Mouse (Mus musculus) neural tube, embryonic 15.5 days (tissue): ENCODE measurements around the gene Adamts14. TPM values are rescaled to one million over a fixed set of nuclear protein-coding genes. Genes with fewer than 3 reads are reported as not detected.

Source experiments
- ATAC-seq: fragments of 200-750 bp; cut with Nextera tagmentation; 2 replicates; pipeline ENCODE4 v1.8.0; 2017; ENCODE audit warnings: mild to moderate bottlenecking, moderate TSS enrichment, moderate library complexity; ENCODE audit not compliant: low FRiP score
- H3K27ac ChIP-seq: fragments of 300-500 bp; sonication (generic); replicated peaks from 2 replicates; pipeline ENCODE4 v1.5.1; 2015; ENCODE audit warnings: mild to moderate bottlenecking, inconsistent platforms
- H3K27me3 ChIP-seq: fragments of 300-500 bp; sonication (generic); replicated peaks from 2 replicates; pipeline ENCODE4 v1.6.1; 2015; ENCODE audit warnings: inconsistent platforms
- H3K36me3 ChIP-seq: fragments of 300-500 bp; sonication (generic); 2 replicates; pipeline ENCODE4 v1.6.1; 2015; ENCODE audit warnings: inconsistent platforms
- H3K4me1 ChIP-seq: fragments of 300-500 bp; sonication (generic); 2 replicates; pipeline ENCODE4 v1.6.1; 2015; ENCODE audit warnings: inconsistent platforms
- H3K4me2 ChIP-seq: fragments of 300-500 bp; sonication (generic); 2 replicates; pipeline ENCODE4 v1.6.1; 2015; ENCODE audit warnings: inconsistent platforms, mild to moderate bottlenecking, moderate library complexity
- H3K4me3 ChIP-seq: fragments of 300-500 bp; sonication (generic); replicated peaks from 2 replicates; pipeline ENCODE4 v1.5.1; 2015; ENCODE audit warnings: mild to moderate bottlenecking, inconsistent platforms
- H3K9ac ChIP-seq: fragments of 300-500 bp; sonication (generic); replicated peaks from 2 replicates; pipeline ENCODE4 v1.6.1; 2015; ENCODE audit warnings: mild to moderate bottlenecking, inconsistent platforms
- H3K9me3 ChIP-seq: fragments of 300-500 bp; sonication (generic); replicated peaks from 2 replicates; pipeline ENCODE4 v1.6.1; 2016; ENCODE audit warnings: inconsistent platforms
- WGBS: fragments of 180-500 bp; shearing (Covaris S2); methylation state at CpG from one replicate; pipeline ENCODE4 v1.1.7; 2015; ENCODE audit warnings: mixed read lengths; 5-methylcytosine and 5-hydroxymethylcytosine counted together
- polyA plus RNA-seq: library from polyadenylated mRNA; unstranded; fragments of >200 nt; fragmentation: Nextera tagmentation; extraction: Ambion mirVana; gene quantifications from 2 replicates; pipeline ENCODE4 v1.2.1, GENCODE M21; 2015

The Adamts14 gene
- polyA plus RNA-seq, 1 experiment from 2014 or later = 0.54 TPM

GRCm38 (mm10) chr10:61219318-61219717 is 53.9 kb downstream of the Adamts14 start:
- Histone ChIP-seq H3K27ac (no peak overlapping the region), H3K9ac (no peak overlapping the region), H3K4me1 (no peaks in the 10 kb centered on the region), H3K27me3 (no peaks in the 10 kb centered on the region), H3K9me3 (no peaks in the 10 kb centered on the region), H3K4me2 (no peak overlapping the region), H3K36me3 (no peaks in the 10 kb centered on the region), H3K4me3 (no peak overlapping the region)
- WGBS = over 99% methylated on average over 4 of the region's 4 CpGs
- no peak for ATAC-seq

DNA sequence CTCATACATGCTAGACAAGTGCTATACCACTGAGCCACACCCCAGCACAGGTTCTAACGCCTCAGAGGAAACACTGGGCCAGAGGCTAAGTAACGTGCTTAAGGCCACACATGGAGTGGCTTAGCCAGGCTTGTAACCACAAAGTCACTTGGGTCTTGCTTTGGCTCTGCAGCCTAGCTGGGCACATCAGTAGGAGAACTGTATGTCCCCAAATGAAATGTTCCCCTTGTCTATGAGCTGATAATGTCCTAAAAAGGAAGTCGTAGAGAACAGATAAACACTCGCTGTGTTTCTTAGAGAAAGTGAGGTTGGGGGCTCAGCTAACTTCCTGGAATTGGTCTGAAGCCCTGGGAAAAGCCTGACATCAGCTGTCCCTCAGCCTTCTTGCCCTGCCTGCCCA is 57.1 kb downstream of the Adamts14 start:
- no peaks in the 10 kb centered on the region for H3K36me3 ChIP-seq
- H3K27me3 ChIP-seq = 0 out of 2 replicates have a peak, but pooled peaks cover 5% of the 10 kb centered on the region
- ATAC-seq = no peak
- peaks cover 5% of the 10 kb centered on the region; the same call in 1 of the 2 replicates for H3K4me1 ChIP-seq
- no peaks in the 10 kb centered on the region for H3K9me3 ChIP-seq
- H3K4me3 ChIP-seq = no peak overlapping the region
- 92% methylated on average over 4 of the region's 4 CpGs for WGBS
- no peak overlapping the region for H3K4me2 ChIP-seq
- no peak overlapping the region for H3K27ac ChIP-seq
- H3K9ac ChIP-seq = no peak overlapping the region

GRCm38 (mm10) chr10:61215658-61216057 is 57.6 kb downstream of the Adamts14 start:
- Histone ChIP-seq H3K4me1 (peaks cover 5% of the 10 kb centered on the region; the same call in 1 of the 2 replicates), H3K4me3 (no peak overlapping the region), H3K4me2 (no peak overlapping the region), H3K36me3 (no peaks in the 10 kb centered on the region), H3K27ac (no peak overlapping the region), H3K9ac (no peak overlapping the region), H3K9me3 (no peaks in the 10 kb centered on the region), H3K27me3 (0 out of 2 replicates have a peak, but pooled peaks cover 5% of the 10 kb centered on the region)
- 95% methylated on average over 6 of the region's 6 CpGs for WGBS
- ATAC-seq = no peak

GRCm38 (mm10) chr10:61212817-61213216 is 60.4 kb downstream of the Adamts14 start:
- no peak overlapping the region for H3K9ac ChIP-seq
- H3K4me2 ChIP-seq = no peak overlapping the region
- H3K36me3 ChIP-seq = no peaks in the 10 kb centered on the region
- H3K4me1 ChIP-seq = peaks cover 5% of the 10 kb centered on the region; the same call in 1 of the 2 replicates
- no peak overlapping the region for H3K27ac ChIP-seq
- 9% methylated on average over 11 of the region's 11 CpGs for WGBS
- no peak overlapping the region for H3K4me3 ChIP-seq
- H3K9me3 ChIP-seq = no peaks in the 10 kb centered on the region
- ATAC-seq = no peak
- H3K27me3 ChIP-seq = 0 out of 2 replicates have a peak, but pooled peaks cover 5% of the 10 kb centered on the region

DNA sequence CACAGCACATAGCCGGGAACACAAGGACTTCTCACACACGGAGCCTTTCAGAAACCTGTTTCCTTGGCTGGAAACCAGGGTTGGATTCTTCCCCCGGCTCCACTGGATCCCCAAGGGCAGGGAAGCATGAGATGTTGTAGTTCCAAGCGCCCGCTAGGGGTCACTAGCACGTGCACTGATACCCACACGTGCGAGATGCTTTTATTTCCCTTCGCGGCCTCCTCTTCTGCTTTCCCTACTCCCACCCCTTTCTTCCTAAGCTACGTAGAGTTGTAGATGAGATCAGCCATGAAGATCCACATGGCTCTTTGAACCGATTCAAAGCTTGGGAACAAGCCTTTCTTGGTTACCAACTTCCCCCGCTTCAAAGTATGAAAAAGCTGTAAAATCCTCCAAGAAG is 61.5 kb downstream of the Adamts14 start:
- Histone ChIP-seq H3K9ac (no peak overlapping the region), H3K4me3 (no peak overlapping the region), H3K4me1 (peaks cover 5% of the 10 kb centered on the region; the same call in 1 of the 2 replicates), H3K36me3 (no peaks in the 10 kb centered on the region), H3K27me3 (0 out of 2 replicates have a peak, but pooled peaks cover 5% of the 10 kb centered on the region), H3K4me2 (no peak overlapping the region), H3K9me3 (no peaks in the 10 kb centered on the region), H3K27ac (no peak overlapping the region)
- ATAC-seq = no peak
- 9% methylated on average over 13 of the region's 13 CpGs for WGBS

DNA sequence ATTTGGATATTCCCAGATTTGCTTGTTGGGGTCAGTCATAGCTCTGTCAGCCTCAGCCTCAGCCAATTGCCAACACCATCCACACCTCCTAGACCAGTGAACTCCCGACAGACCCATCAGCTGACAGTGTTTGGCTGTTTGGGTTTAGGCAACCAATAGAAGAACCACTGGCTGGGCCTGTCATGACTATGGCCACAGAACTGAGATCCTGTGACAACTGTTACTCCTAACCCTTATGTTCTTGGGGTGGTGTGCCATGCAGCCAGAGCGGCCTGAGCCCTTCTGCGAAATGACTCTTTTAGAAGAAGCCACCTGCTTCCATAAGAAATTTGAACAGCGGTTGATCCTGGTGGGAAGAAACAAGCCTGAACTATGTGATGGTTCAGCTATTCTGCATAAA is 62.1 kb downstream of the Adamts14 start:
- H3K4me3 ChIP-seq = no peak overlapping the region
- H3K4me2 ChIP-seq = no peak overlapping the region
- H3K36me3 ChIP-seq = no peaks in the 10 kb centered on the region
- no peaks in the 10 kb centered on the region for H3K9me3 ChIP-seq
- WGBS = 84% methylated on average over 4 of the region's 4 CpGs
- peaks cover 5% of the 10 kb centered on the region; the same call in 1 of the 2 replicates for H3K4me1 ChIP-seq
- ATAC-seq = no peak
- H3K27me3 ChIP-seq = 0 out of 2 replicates have a peak, but pooled peaks cover 5% of the 10 kb centered on the region
- H3K27ac ChIP-seq = no peak overlapping the region
- H3K9ac ChIP-seq = no peak overlapping the region

DNA sequence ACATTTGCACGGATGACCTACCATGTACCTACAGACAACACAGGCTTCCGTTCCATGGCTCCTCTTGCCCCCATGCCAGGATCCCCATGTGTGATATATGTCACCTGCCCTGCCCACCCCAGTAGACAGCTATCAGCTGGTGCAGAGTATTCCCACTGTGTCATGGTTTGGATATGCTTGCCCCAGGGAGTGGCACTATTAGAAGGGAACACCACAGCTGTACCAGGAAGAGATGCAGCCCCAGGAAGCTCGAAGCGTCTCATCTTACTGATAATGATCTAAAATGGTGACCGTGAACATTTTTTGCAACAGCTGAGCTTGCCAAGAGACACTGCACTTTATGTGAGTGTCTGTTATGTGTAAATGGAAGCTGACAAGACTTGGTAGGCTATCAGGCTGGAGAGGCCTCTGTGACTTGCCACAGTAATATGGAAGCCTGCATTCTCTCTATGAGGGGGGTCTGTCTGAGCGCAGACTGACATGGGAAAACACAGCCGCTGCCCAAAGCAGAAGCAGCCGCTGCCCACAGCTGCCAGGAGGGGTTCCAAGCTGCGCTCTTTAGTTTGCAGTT is 65.0 kb downstream of the Adamts14 start:
- 86% methylated on average over 9 of the region's 9 CpGs for WGBS
- Histone ChIP-seq H3K4me2 (no peak overlapping the region), H3K9ac (no peak overlapping the region), H3K27ac (no peak overlapping the region), H3K27me3 (0 out of 2 replicates have a peak, but pooled peaks cover under 1% of the 10 kb centered on the region), H3K36me3 (no peaks in the 10 kb centered on the region), H3K4me3 (no peak overlapping the region), H3K4me1 (peaks cover 5% of the 10 kb centered on the region; the same call in 1 of the 2 replicates), H3K9me3 (no peaks in the 10 kb centered on the region)
- no peak for ATAC-seq

- WGBS = 82% methylated on average over 3 of the region's 3 CpGs
Observed at GRCm38 (mm10) chr10:61203930-61204329, 69.3 kb downstream of the Adamts14 start.

DNA sequence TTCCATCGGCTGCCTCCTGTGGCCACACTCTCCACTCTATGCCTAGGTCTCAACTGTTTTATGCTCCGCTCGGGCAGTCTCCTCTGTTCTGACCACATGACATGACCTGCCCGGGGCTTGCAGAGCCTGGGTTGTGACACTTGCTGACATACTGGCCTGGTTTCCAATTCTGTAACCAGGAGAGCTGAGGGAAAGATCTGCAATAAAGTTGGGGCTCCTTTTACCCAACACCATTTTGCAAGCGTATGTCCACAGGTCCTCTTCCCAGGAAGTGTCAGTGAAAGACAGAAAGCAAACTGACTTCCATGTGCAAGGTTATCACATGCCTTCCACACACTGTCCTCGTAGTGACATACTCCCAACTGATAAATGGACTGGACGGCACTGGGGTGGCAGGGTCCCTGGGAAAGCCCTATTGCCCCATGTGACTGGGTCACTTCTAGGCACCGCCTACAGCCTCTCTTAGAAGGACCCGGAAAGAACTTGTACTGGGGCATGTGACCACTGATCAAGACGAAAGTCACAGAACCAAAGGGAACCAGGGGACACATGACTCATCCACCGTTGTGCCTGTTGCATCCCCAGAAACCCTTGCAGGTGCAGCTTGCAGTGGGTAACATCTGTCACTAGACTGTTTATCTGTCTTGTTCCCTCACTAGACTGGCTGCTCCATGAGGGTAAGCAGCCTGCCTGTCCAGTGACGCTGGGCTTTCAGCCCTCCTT is 71.5 kb downstream of the Adamts14 start:
- no peak overlapping the region for H3K4me3 ChIP-seq
- ATAC-seq = no peak
- 87% methylated on average over 12 of the region's 12 CpGs for WGBS

More at GRCm38 (mm10) chr10:61203930-61204329, 69.3 kb downstream of the Adamts14 start:
- no peak for ATAC-seq
- H3K4me3 ChIP-seq = no peak overlapping the region
- no peak overlapping the region for H3K4me2 ChIP-seq
- no peak overlapping the region for H3K27ac ChIP-seq
- no peaks in the 10 kb centered on the region for H3K27me3 ChIP-seq
- no peaks in the 10 kb centered on the region for H3K4me1 ChIP-seq
- no peaks in the 10 kb centered on the region for H3K9me3 ChIP-seq
- H3K36me3 ChIP-seq = no peaks in the 10 kb centered on the region
- no peak overlapping the region for H3K9ac ChIP-seq

DNA sequence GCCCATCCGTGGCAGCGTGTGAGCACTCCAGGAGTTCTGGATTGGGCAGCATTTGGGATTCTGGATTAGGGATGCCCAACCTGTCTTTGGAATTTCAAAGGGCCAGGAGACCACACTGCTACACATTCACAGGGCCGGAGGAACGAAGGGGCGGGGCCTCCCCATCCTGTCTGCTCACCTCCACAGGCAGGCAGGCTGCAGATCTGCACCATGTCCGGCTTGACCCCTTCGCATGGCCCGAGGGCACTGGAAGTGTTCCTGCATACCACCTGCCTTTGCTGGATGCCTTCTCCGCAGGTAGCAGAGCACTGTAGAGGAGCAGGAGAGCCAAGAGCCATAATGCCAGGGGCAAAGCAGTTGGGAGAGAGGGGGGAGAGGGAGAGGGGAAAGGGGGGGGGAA is 72.2 kb downstream of the Adamts14 start:
- Histone ChIP-seq H3K9me3 (no peaks in the 10 kb centered on the region), H3K4me2 (no peak overlapping the region)

More for the DNA sequence above, 71.5 kb downstream of the Adamts14 start:
- Histone ChIP-seq H3K27me3 (no peaks in the 10 kb centered on the region), H3K36me3 (no peaks in the 10 kb centered on the region), H3K9ac (no peak overlapping the region), H3K4me2 (no peak overlapping the region), H3K9me3 (no peaks in the 10 kb centered on the region), H3K27ac (no peak overlapping the region), H3K4me1 (no peaks in the 10 kb centered on the region)

GRCm38 (mm10) chr10:61200232-61200820 is 72.9 kb downstream of the Adamts14 start:
- Histone ChIP-seq H3K27me3 (no peaks in the 10 kb centered on the region), H3K27ac (no peak overlapping the region), H3K36me3 (no peaks in the 10 kb centered on the region), H3K4me3 (no peak overlapping the region), H3K9ac (no peak overlapping the region), H3K4me1 (no peaks in the 10 kb centered on the region), H3K4me2 (no peak overlapping the region), H3K9me3 (no peaks in the 10 kb centered on the region)
- ATAC-seq = no peak
- WGBS = 80% methylated on average over 7 of the region's 7 CpGs

More for the DNA sequence above, 72.2 kb downstream of the Adamts14 start:
- H3K27me3 ChIP-seq = no peaks in the 10 kb centered on the region
- 63% methylated on average over 9 of the region's 9 CpGs for WGBS
- H3K27ac ChIP-seq = no peak overlapping the region
- no peak overlapping the region for H3K4me3 ChIP-seq
- no peak overlapping the region for H3K9ac ChIP-seq
- ATAC-seq = no peak
- H3K36me3 ChIP-seq = no peaks in the 10 kb centered on the region
- no peaks in the 10 kb centered on the region for H3K4me1 ChIP-seq
